Mouse (Mus musculus) mammary gland, adult 2 months (tissue): ENCODE data around the gene Olfr27. TPM values are rescaled to one million over a fixed set of nuclear protein-coding genes. Genes with fewer than 3 reads are reported as not detected.

Experiments used
- polyA plus RNA-seq: library from polyadenylated mRNA; depleted of rRNA; stranded (reverse); fragments of >200 nt; gene quantifications from 2 replicates; pipeline ENCODE4 v1.2.3, GENCODE M21; 2012; ENCODE audit warnings: low replicate concordance; rRNA removed

The Olfr27 gene
- not detected in 2 replicates for polyA plus RNA-seq

DNA sequence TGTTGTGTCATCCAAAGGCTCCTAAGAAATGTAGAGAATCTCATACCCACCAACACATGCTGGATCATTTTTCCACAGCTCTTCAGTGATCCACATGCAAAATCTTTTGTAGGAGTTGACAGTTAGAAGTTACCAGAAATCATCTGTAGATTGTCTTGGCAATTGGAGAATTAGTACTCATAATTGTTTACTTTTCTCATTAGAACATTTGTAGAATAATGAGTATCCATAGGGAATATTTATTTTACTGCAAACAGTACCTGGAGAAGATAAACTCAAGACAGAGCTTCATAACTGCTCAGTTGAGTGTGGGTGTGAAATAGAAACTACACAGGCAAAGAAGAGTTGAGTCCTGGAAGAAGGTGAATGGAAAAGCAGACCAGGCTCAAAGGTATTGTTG, at the start of gene Olfr27:
Olfr27 (plus strand) TSS at position 301 of the 400 bp plus-strand sequence.

DNA sequence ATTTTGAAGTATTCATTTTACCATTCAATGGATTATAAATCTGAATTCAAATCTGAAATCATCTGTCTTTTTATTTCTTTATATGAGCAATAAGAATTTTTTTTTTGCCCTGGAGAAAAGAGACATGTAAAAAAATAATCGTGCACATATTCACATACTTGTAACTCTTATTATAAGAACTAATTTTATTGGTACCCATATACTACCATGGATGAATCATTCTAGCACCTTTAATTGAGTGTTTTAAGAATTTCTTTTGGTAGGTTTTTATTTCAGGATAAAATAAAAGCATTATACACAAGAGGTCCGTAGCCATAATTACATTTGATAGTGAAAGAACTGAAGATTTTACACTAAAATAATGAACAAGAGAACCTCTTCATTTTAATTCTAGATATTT, 49.1 kb upstream of the Olfr27 start, which contains the start of gene Olfr938:
Olfr938 (minus strand) TSS at position 101 of the 400 bp plus-strand sequence.

DNA sequence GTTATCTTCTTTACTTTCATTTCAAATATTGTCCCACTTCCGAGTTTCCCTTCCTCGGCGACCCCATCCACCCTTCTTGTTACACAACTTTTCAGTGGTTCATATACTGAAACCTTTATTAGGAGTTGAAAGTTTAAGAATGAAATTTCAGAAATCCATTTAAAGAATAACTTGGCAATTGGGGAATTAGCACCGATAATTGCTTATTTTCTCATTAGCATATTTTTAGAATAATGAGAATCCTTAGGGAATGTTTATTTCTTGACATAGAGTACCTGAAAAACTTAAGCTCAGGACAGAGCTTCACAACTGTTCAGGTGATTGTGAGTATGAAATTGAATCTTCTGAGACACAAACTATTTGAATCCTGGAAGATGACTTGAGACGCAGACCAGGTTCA, 38.1 kb downstream of the Olfr27 start, which contains the start of gene Olfr943:
Olfr943 (plus strand) TSS at position 301 of the 400 bp plus-strand sequence.

Other genes starting within 250 kb of the Olfr27 start
- not detected in 2 replicates for gene Olfr930, start 198.3 kb upstream of the Olfr27 start, polyA plus RNA-seq
- not detected in 2 replicates for gene Olfr933, start 155.8 kb upstream of the Olfr27 start, polyA plus RNA-seq
- gene Olfr934, start 139.8 kb upstream of the Olfr27 start, polyA plus RNA-seq = not detected in 2 replicates
- gene Olfr935, start 128.4 kb upstream of the Olfr27 start, polyA plus RNA-seq = not detected in 2 replicates
- not detected in 2 replicates for gene Olfr146, start 104.8 kb upstream of the Olfr27 start, polyA plus RNA-seq
- gene Olfr937, start 63.2 kb upstream of the Olfr27 start, polyA plus RNA-seq = not detected in 2 replicates
- gene Olfr938, start 49.2 kb upstream of the Olfr27 start, polyA plus RNA-seq = not detected in 2 replicates
- not detected in 2 replicates for gene Olfr943, start 38.2 kb downstream of the Olfr27 start, polyA plus RNA-seq
- not detected in 2 replicates for gene Olfr944, start 73.8 kb downstream of the Olfr27 start, polyA plus RNA-seq
- not detected in 2 replicates for gene Olfr1537, start 121.9 kb downstream of the Olfr27 start, polyA plus RNA-seq
- gene Olfr945, start 148.7 kb downstream of the Olfr27 start, polyA plus RNA-seq = not detected in 2 replicates
- not detected in 2 replicates for gene Olfr948, start 197.9 kb downstream of the Olfr27 start, polyA plus RNA-seq